Mouse (Mus musculus): ENCODE measurements around the gene Htatip2. TPM values are rescaled to one million over a fixed set of nuclear protein-coding genes. Genes with fewer than 3 reads are reported as not detected.

Htatip2 gene
- polyA plus RNA-seq, 1 experiment: 2.9 TPM

DNA sequence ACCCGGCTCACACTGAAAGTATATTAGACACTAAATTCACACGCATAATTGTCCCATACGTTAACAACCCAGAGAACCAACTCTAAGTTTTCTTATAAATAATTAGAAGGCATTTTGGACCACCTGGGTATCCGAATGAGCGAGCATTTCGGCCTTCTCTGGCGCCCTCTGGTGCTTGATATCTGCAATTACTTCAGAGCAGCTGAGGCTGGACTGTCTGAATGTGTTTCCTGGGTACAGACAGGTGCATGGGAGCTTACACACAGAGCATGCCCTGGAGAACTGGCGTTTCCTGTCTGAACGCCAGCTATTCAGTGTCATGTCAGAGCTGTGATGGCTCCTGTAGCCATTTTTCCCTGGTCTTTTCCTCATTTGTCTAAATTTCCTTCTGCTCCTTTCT, 4.1 kb upstream of the Htatip2 start:
- Histone ChIP-seq H3K79me2 (ENCODE audit: control insufficient read depth, insufficient read depth) (no peaks in the 10 kb centered on the region), H3K27me3 (ENCODE audit: control insufficient read depth, insufficient read depth, insufficient read length) (no peaks in the 10 kb centered on the region)

DNA sequence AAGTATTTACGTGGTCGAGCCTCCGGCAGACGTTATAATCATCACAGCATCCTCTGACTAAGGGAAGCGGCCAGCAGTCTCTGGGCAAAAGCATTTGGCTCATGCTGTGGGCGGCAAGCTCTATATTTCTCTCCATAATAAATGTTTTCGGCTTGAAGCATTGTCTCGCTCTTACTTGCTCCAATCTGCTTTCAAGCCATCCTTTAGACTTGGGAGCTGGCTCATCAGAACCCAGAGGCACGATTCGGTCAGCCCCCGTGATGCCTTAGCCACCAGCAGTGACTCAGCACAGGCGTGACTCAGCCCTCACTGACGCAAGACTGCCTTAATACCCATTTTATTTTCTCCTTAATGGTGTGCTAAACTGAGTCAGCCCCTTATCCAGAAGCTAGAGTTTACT, 3.7 kb downstream of the Htatip2 start:
- Histone ChIP-seq H3K79me2 (ENCODE audit: control insufficient read depth, insufficient read depth) (no peaks in the 10 kb centered on the region), H3ac (ENCODE audit: control insufficient read depth, insufficient read length) (no peak overlapping the region), H3K4me3 (no peak overlapping the region), H3K4me2 (ENCODE audit: low read depth) (peak overlapping the region; percentile 78), H3K27me3 (ENCODE audit: control insufficient read depth, insufficient read depth, insufficient read length) (no peaks in the 10 kb centered on the region), H3K36me3 (ENCODE audit: control insufficient read depth, insufficient read depth) (no peaks in the 10 kb centered on the region)
- no peak for TF ChIP-seq POLR2AphosphoS2 (IDR thresholded peaks at IDR 0.05; ENCODE audit: insufficient read length, low read depth)
- no peak for TF ChIP-seq TCF12 (IDR thresholded peaks at IDR 0.05; ENCODE audit: insufficient read depth, poor library complexity, severe bottlenecking)
- TF ChIP-seq E2F4 (IDR thresholded peaks at IDR 0.05; ENCODE audit: insufficient read depth): no peak
- TF ChIP-seq MAX (IDR thresholded peaks at IDR 0.05; ENCODE audit: low read depth): no peak
- TF ChIP-seq REST (IDR thresholded peaks at IDR 0.05; ENCODE audit: insufficient read depth, insufficient read length): no peak
- peak; percentile 93 for TF ChIP-seq CEBPB (IDR thresholded peaks at IDR 0.05; ENCODE audit: insufficient read depth, poor library complexity, severe bottlenecking)
- TF ChIP-seq MYOG (IDR thresholded peaks at IDR 0.05; ENCODE audit: control insufficient read depth in 1 of 3, insufficient read depth in 1 of 3, insufficient read length in 2 of 3, low read depth in 2 of 3): no peak
- peak in 1 of 3 experiments; percentile 14 for TF ChIP-seq MYOD1 (IDR thresholded peaks at IDR 0.05; ENCODE audit: control insufficient read depth in 1 of 3, insufficient read length in 2 of 3, low read depth in 2 of 3)
- no peak for TF ChIP-seq SRF (IDR thresholded peaks at IDR 0.05; ENCODE audit: control insufficient read depth, insufficient read length, low read depth)
- TF ChIP-seq TCF3 (IDR thresholded peaks at IDR 0.05; ENCODE audit: insufficient read length, low read depth): no peak
- TF ChIP-seq POLR2A (IDR thresholded peaks at IDR 0.05; ENCODE audit: insufficient read length, low read depth): no peak
- TF ChIP-seq USF1 (IDR thresholded peaks at IDR 0.05; ENCODE audit: low read depth): no peak

More for the DNA sequence above, 4.1 kb upstream of the Htatip2 start:
- no peak overlapping the region for H3ac ChIP-seq (ENCODE audit: control insufficient read depth, insufficient read length)
- TF ChIP-seq MYOD1 (IDR thresholded peaks at IDR 0.05; ENCODE audit: control insufficient read depth in 1 of 3, insufficient read length in 2 of 3, low read depth in 2 of 3): peak in 1 of 3 experiments; percentile 20
- TF ChIP-seq USF1 (IDR thresholded peaks at IDR 0.05; ENCODE audit: low read depth): no peak
- no peak for TF ChIP-seq POLR2A (IDR thresholded peaks at IDR 0.05; ENCODE audit: insufficient read length, low read depth)
- H3K36me3 ChIP-seq (ENCODE audit: control insufficient read depth, insufficient read depth): no peaks in the 10 kb centered on the region
- no peak overlapping the region for H3K4me2 ChIP-seq (ENCODE audit: low read depth)
- no peak overlapping the region for H3K4me3 ChIP-seq

DNA sequence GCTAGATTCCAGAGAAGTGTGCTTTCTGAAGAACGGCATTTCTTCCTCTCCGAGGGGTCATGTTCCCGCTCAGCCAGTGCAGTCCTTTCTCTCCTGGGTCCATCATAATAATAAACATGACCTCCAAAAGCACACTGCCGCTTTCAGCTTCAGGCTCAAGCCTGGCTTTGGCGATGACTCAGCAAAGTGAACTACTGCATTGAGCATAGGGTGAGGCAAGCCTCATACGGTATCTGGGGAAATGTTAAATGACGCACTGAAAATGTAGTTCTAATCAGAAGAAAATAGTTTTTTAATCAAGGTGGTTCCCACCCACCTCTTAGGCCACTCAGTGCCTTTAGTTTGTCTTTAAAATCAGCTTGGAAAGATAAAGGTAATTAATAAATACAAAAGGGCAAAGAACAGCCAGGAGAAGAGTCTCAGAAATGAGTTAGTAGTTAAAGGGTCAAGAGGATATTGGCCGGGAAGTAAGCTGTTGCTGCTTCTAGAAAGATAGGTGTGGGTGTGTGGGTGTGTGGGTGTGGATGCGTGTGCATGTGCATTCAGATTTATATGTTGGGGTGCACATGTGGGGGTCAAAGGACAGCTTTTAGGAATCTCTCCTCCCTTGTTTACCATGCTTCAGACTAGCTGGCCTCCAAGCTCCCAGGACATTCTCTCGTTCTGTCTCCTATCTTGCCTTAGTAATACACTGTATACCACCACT, 5.2 kb downstream of the Htatip2 start:
- peak overlapping the region; percentile 38 for H3K4me2 ChIP-seq (ENCODE audit: low read depth)
- H3ac ChIP-seq (ENCODE audit: control insufficient read depth, insufficient read length): no peak overlapping the region
- H3K36me3 ChIP-seq (ENCODE audit: control insufficient read depth, insufficient read depth): no peaks in the 10 kb centered on the region
- no peak overlapping the region for H3K4me3 ChIP-seq
- no peaks in the 10 kb centered on the region for H3K27me3 ChIP-seq (ENCODE audit: control insufficient read depth, insufficient read depth, insufficient read length)
- TF ChIP-seq TCF3 (IDR thresholded peaks at IDR 0.05; ENCODE audit: insufficient read length, low read depth): no peak
- TF ChIP-seq TCF12 (IDR thresholded peaks at IDR 0.05; ENCODE audit: insufficient read depth, poor library complexity, severe bottlenecking): no peak
- TF ChIP-seq SRF (IDR thresholded peaks at IDR 0.05; ENCODE audit: control insufficient read depth, insufficient read length, low read depth): no peak
- no peak for TF ChIP-seq USF1 (IDR thresholded peaks at IDR 0.05; ENCODE audit: low read depth)
- TF ChIP-seq MYOG (IDR thresholded peaks at IDR 0.05; ENCODE audit: control insufficient read depth in 1 of 3, insufficient read depth in 1 of 3, insufficient read length in 2 of 3, low read depth in 2 of 3): no peak
- TF ChIP-seq POLR2A (IDR thresholded peaks at IDR 0.05; ENCODE audit: insufficient read length, low read depth): no peak
- TF ChIP-seq CEBPB (IDR thresholded peaks at IDR 0.05; ENCODE audit: insufficient read depth, poor library complexity, severe bottlenecking): no peak
- no peak for TF ChIP-seq MAX (IDR thresholded peaks at IDR 0.05; ENCODE audit: low read depth)
- no peak for TF ChIP-seq POLR2AphosphoS2 (IDR thresholded peaks at IDR 0.05; ENCODE audit: insufficient read length, low read depth)
- no peak for TF ChIP-seq E2F4 (IDR thresholded peaks at IDR 0.05; ENCODE audit: insufficient read depth)
- no peak for TF ChIP-seq MYOD1 (IDR thresholded peaks at IDR 0.05; ENCODE audit: control insufficient read depth in 1 of 3, insufficient read length in 2 of 3, low read depth in 2 of 3)
- no peak for TF ChIP-seq REST (IDR thresholded peaks at IDR 0.05; ENCODE audit: insufficient read depth, insufficient read length)
- H3K79me2 ChIP-seq (ENCODE audit: control insufficient read depth, insufficient read depth): no peaks in the 10 kb centered on the region

DNA sequence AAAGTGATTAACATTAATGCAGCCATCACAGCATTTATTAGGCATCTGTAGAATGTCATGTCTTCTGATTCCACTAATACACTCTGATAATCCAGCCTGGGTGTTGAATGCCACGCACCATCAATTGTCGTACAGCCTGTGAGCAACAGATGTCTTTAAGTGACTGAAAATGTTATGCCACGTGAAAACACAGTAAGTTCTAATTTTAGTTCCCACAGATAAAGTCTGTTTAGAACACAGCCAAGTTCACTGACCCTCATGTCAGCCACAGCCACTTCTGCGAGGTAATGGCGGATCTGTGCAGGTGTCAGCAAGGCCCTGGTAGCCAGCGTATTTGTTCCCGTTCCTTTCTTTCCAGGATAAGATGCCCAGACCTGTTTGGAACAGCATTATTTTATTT, 7.3 kb downstream of the Htatip2 start:
- no peaks in the 10 kb centered on the region for H3K36me3 ChIP-seq (ENCODE audit: control insufficient read depth, insufficient read depth)
- H3K79me2 ChIP-seq (ENCODE audit: control insufficient read depth, insufficient read depth): no peaks in the 10 kb centered on the region
- H3K4me2 ChIP-seq (ENCODE audit: low read depth): no peak overlapping the region
- H3ac ChIP-seq (ENCODE audit: control insufficient read depth, insufficient read length): no peak overlapping the region
- no peaks in the 10 kb centered on the region for H3K27me3 ChIP-seq (ENCODE audit: control insufficient read depth, insufficient read depth, insufficient read length)
- H3K4me3 ChIP-seq: no peak overlapping the region
- TF ChIP-seq SRF (IDR thresholded peaks at IDR 0.05; ENCODE audit: control insufficient read depth, insufficient read length, low read depth) (no peak), MAX (IDR thresholded peaks at IDR 0.05; ENCODE audit: low read depth) (no peak), CEBPB (IDR thresholded peaks at IDR 0.05; ENCODE audit: insufficient read depth, poor library complexity, severe bottlenecking) (no peak), REST (IDR thresholded peaks at IDR 0.05; ENCODE audit: insufficient read depth, insufficient read length) (no peak), TCF3 (IDR thresholded peaks at IDR 0.05; ENCODE audit: insufficient read length, low read depth) (no peak), POLR2AphosphoS2 (IDR thresholded peaks at IDR 0.05; ENCODE audit: insufficient read length, low read depth) (no peak), MYOD1 (IDR thresholded peaks at IDR 0.05; ENCODE audit: control insufficient read depth in 1 of 3, insufficient read length in 2 of 3, low read depth in 2 of 3) (no peak), USF1 (IDR thresholded peaks at IDR 0.05; ENCODE audit: low read depth) (no peak), MYOG (IDR thresholded peaks at IDR 0.05; ENCODE audit: control insufficient read depth in 1 of 3, insufficient read depth in 1 of 3, insufficient read length in 2 of 3, low read depth in 2 of 3) (no peak), TCF12 (IDR thresholded peaks at IDR 0.05; ENCODE audit: insufficient read depth, poor library complexity, severe bottlenecking) (no peak), POLR2A (IDR thresholded peaks at IDR 0.05; ENCODE audit: insufficient read length, low read depth) (no peak), E2F4 (IDR thresholded peaks at IDR 0.05; ENCODE audit: insufficient read depth) (no peak)

Data from myocyte (in vitro differentiated cells).